Mouse (Mus musculus) brain, embryonic 14.5 days (tissue): ENCODE measurements around the gene Cdc42bpa. TPM values are rescaled to one million over a fixed set of nuclear protein-coding genes. Genes with fewer than 3 reads are reported as not detected.

Source experiments
- DNase-seq: peaks from one replicate; pipeline ENCODE4 v3.0.0-alpha.2; 2011; ENCODE audit warnings: low read depth
- CTCF ChIP-seq: fragments of 200-500 bp; IDR thresholded peaks from 2 replicates; pipeline ENCODE4 v1.5.1; 2012; ENCODE audit warnings: inconsistent platforms, mild to moderate bottlenecking, moderate library complexity, borderline replicate concordance; ENCODE audit not compliant: insufficient read depth, insufficient read length; ENCODE audit errors: extremely low read depth
- POLR2A ChIP-seq: fragments of 200-500 bp; IDR thresholded peaks from 2 replicates; pipeline ENCODE4 v1.6.1; 2012; ENCODE audit warnings: mild to moderate bottlenecking, inconsistent platforms, borderline replicate concordance; ENCODE audit not compliant: poor library complexity, insufficient read depth, insufficient read length, severe bottlenecking; ENCODE audit errors: extremely low read depth
- polyA plus RNA-seq: library from polyadenylated mRNA; depleted of rRNA; stranded (reverse); fragments of >200 nt; gene quantifications from 2 replicates; pipeline ENCODE4 v1.2.3, GENCODE M21; 2012

Cdc42bpa gene
- polyA plus RNA-seq, 1 experiment, result 60.6 TPM

GRCm38 (mm10) chr1:179940071-179940786 lies 20.0 kb upstream of the Cdc42bpa start:
- TF ChIP-seq POLR2A (no peak), CTCF (no peak)

GRCm38 (mm10) chr1:179940787-179941352 lies 19.4 kb upstream of the Cdc42bpa start:
- DNase-seq, result no peak
- TF ChIP-seq CTCF, result no peak
- no peak for TF ChIP-seq POLR2A

More at GRCm38 (mm10) chr1:179940071-179940786, 20.0 kb upstream of the Cdc42bpa start:
- DNase-seq, result peak; percentile 29

- TF ChIP-seq CTCF (no peak), POLR2A (no peak)
- no peak for DNase-seq
Measured at GRCm38 (mm10) chr1:179945017-179945416, 15.3 kb upstream of the Cdc42bpa start.

DNA sequence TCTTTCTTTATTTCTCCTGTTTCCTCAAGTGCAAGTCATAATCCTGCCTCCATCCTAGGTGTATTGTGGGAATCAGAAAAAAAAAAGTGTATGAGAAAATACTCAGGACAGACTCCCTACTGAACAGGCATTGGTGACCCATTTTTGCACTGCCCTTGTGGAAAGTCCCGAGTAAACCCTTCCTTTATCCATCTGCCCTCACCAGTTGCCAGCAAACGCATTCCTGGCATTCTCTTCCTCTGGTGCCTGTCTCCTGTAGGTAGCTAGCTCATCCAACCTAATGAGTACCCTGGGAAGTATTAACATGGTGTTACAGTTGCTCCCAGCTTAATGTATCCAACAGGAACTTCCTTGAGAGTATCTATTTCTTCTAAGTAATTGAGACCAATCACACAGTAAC lies 13.7 kb upstream of the Cdc42bpa start:
- TF ChIP-seq CTCF (no peak), POLR2A (no peak)
- DNase-seq, result no peak

GRCm38 (mm10) chr1:179947653-179948052 lies 12.6 kb upstream of the Cdc42bpa start:
- DNase-seq, result no peak

GRCm38 (mm10) chr1:179951597-179951996 lies 8.7 kb upstream of the Cdc42bpa start:
- peak; percentile 79 for DNase-seq

More at GRCm38 (mm10) chr1:179947653-179948052, 12.6 kb upstream of the Cdc42bpa start:
- TF ChIP-seq CTCF (no peak), POLR2A (no peak)

DNA sequence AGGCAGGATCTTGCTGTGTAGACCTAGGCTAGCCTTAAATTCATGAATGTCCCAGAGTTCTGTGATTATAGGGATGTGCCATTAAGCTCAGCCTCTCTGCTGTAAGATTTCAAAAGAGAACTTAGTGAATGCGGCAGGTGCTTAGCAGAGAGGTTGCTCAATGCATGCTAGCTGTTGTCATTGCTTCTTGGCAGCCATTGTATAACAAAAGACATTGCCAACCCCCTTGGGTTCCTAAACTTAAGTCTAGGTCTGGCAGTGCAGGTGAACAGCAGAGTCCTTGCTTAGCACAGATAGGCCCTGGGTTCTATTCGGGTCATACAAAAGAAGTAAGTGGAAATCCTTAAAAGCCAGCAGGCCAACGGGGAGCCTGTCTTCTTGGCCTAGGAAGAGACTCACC lies 7.0 kb upstream of the Cdc42bpa start:
- TF ChIP-seq POLR2A (no peak), CTCF (no peak)
- no peak for DNase-seq

More at GRCm38 (mm10) chr1:179951597-179951996, 8.7 kb upstream of the Cdc42bpa start:
- TF ChIP-seq POLR2A (no peak), CTCF (no peak)

- TF ChIP-seq CTCF (no peak), POLR2A (no peak)
- DNase-seq, result peak; percentile 79
Measured at GRCm38 (mm10) chr1:179957431-179957830, 2.8 kb upstream of the Cdc42bpa start.

GRCm38 (mm10) chr1:179958871-179959720 lies 1.2 kb upstream of the Cdc42bpa start:
- DNase-seq, result peak; percentile 57
- TF ChIP-seq POLR2A (no peak), CTCF (no peak)

- no peak for DNase-seq
- TF ChIP-seq POLR2A (no peak), CTCF (no peak)
Measured at GRCm38 (mm10) chr1:179960543-179960876, 238 bp downstream of the Cdc42bpa start.
